Mouse (Mus musculus): ENCODE data around the gene Top1.

DNA sequence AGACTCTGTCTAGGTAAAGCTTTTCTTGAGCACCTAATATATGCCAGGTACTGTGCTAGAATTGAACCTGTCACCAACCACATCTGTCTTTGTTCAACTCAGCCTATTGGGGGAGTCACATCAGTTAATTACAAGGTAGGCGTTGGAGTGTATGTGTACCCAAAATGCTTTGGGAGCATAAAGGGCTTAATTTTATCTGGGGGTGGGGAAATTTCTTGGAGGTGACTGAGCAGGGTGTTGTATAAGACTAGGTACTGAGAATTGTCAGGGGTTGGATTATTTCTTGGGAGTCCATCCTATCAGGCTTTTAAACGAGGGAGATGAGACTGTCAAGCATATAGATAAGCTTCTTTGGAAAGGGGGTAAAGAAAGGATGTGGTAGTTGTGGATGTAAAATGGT is 2.4 kb downstream of the Top1 start:
- TF ChIP-seq CTCF (IDR thresholded peaks at IDR 0.05; ENCODE audit: low read depth) (no peak), EP300 (optimal IDR thresholded peaks at IDR 0.05) (no peak)

Data from stomach, postnatal 0 days (tissue).